Mouse (Mus musculus): ENCODE measurements around the gene Msrb3. TPM values are rescaled to one million over a fixed set of nuclear protein-coding genes. Genes with fewer than 3 reads are reported as not detected.

The Msrb3 gene
- polyA plus RNA-seq, 1 experiment from 2014 or later: 6.4 TPM

- 79% methylated on average over 4 of the region's 4 CpGs for WGBS
- H3K9me3 ChIP-seq (replicated peaks; ENCODE audit: control insufficient read depth, low read length): no peaks in the 10 kb centered on the region
- H3K9ac ChIP-seq (replicated peaks; ENCODE audit: low read length): no peak overlapping the region
- DNase-seq (ENCODE audit: low spot score) (no peak), ATAC-seq (replicated peaks; ENCODE audit: insufficient number of reproducible peaks, low FRiP score, low TSS enrichment, low read depth) (no peak)
- no peak overlapping the region; the same call in 1 of the 2 replicates for H3K27ac ChIP-seq (replicated peaks; ENCODE audit: low read depth, low read length)
- no peaks in the 10 kb centered on the region for H3K27me3 ChIP-seq (ENCODE audit: control insufficient read depth, insufficient read depth, low read length)
- H3K4me1 ChIP-seq (ENCODE audit: control insufficient read depth, insufficient read depth, low read length): no peaks in the 10 kb centered on the region; the same call in 1 of the 2 replicates
- H3K4me2 ChIP-seq (ENCODE audit: low read depth, low read length): no peak overlapping the region
- H3K4me3 ChIP-seq (ENCODE audit: low read depth, low read length): no peak overlapping the region
- H3K36me3 ChIP-seq (replicated peaks; ENCODE audit: control insufficient read depth, insufficient read depth, low read depth, low read length): no peaks in the 10 kb centered on the region
Observed at GRCm38 (mm10) chr10:120810832-120811571, 87.9 kb downstream of the Msrb3 start.

GRCm38 (mm10) chr10:120810053-120810696 lies 88.7 kb downstream of the Msrb3 start:
- no peak overlapping the region for H3K4me3 ChIP-seq (ENCODE audit: low read depth, low read length)
- H3K9me3 ChIP-seq (replicated peaks; ENCODE audit: control insufficient read depth, low read length): no peaks in the 10 kb centered on the region
- H3K4me2 ChIP-seq (ENCODE audit: low read depth, low read length): no peak overlapping the region
- ATAC-seq (replicated peaks; ENCODE audit: insufficient number of reproducible peaks, low FRiP score, low TSS enrichment, low read depth) (no peak), DNase-seq (ENCODE audit: low spot score) (peak; percentile 40)
- H3K27ac ChIP-seq (replicated peaks; ENCODE audit: low read depth, low read length): peak overlapping the region; percentile 13; the same call in 1 of the 2 replicates
- H3K27me3 ChIP-seq (ENCODE audit: control insufficient read depth, insufficient read depth, low read length): no peaks in the 10 kb centered on the region
- WGBS: 36% methylated on average over 14 of the region's 14 CpGs
- no peak overlapping the region for H3K9ac ChIP-seq (replicated peaks; ENCODE audit: low read length)
- no peaks in the 10 kb centered on the region; the same call in 1 of the 2 replicates for H3K4me1 ChIP-seq (ENCODE audit: control insufficient read depth, insufficient read depth, low read length)
- H3K36me3 ChIP-seq (replicated peaks; ENCODE audit: control insufficient read depth, insufficient read depth, low read depth, low read length): no peaks in the 10 kb centered on the region

GRCm38 (mm10) chr10:120808167-120808566 lies 90.7 kb downstream of the Msrb3 start:
- DNase-seq (ENCODE audit: low spot score) (no peak), ATAC-seq (replicated peaks; ENCODE audit: insufficient number of reproducible peaks, low FRiP score, low TSS enrichment, low read depth) (no peak)
- Histone ChIP-seq H3K4me3 (ENCODE audit: low read depth, low read length) (no peak overlapping the region), H3K9ac (replicated peaks; ENCODE audit: low read length) (no peak overlapping the region), H3K27ac (replicated peaks; ENCODE audit: low read depth, low read length) (no peak overlapping the region), H3K36me3 (replicated peaks; ENCODE audit: control insufficient read depth, insufficient read depth, low read depth, low read length) (no peaks in the 10 kb centered on the region), H3K4me2 (ENCODE audit: low read depth, low read length) (no peak overlapping the region), H3K27me3 (ENCODE audit: control insufficient read depth, insufficient read depth, low read length) (no peaks in the 10 kb centered on the region), H3K4me1 (ENCODE audit: control insufficient read depth, insufficient read depth, low read length) (no peaks in the 10 kb centered on the region; the same call in 1 of the 2 replicates), H3K9me3 (replicated peaks; ENCODE audit: control insufficient read depth, low read length) (no peaks in the 10 kb centered on the region)
- 94% methylated on average over 4 of the region's 4 CpGs for whole genome bisulfite sequencing

GRCm38 (mm10) chr10:120801127-120801526 lies 97.8 kb downstream of the Msrb3 start:
- ATAC-seq (replicated peaks; ENCODE audit: insufficient number of reproducible peaks, low FRiP score, low TSS enrichment, low read depth) (no peak), DNase-seq (ENCODE audit: low spot score) (peak; percentile 48)
- H3K4me2 ChIP-seq (ENCODE audit: low read depth, low read length): no peak overlapping the region
- no peak overlapping the region for H3K9ac ChIP-seq (replicated peaks; ENCODE audit: low read length)
- H3K36me3 ChIP-seq (replicated peaks; ENCODE audit: control insufficient read depth, insufficient read depth, low read depth, low read length): no peaks in the 10 kb centered on the region
- no peak overlapping the region for H3K4me3 ChIP-seq (ENCODE audit: low read depth, low read length)
- no peak overlapping the region for H3K27ac ChIP-seq (replicated peaks; ENCODE audit: low read depth, low read length)
- no peaks in the 10 kb centered on the region for H3K9me3 ChIP-seq (replicated peaks; ENCODE audit: control insufficient read depth, low read length)
- 25% methylated on average over 6 of the region's 6 CpGs for WGBS
- no peaks in the 10 kb centered on the region for H3K27me3 ChIP-seq (ENCODE audit: control insufficient read depth, insufficient read depth, low read length)
- H3K4me1 ChIP-seq (ENCODE audit: control insufficient read depth, insufficient read depth, low read length): no peaks in the 10 kb centered on the region

GRCm38 (mm10) chr10:120799479-120799878 lies 99.4 kb downstream of the Msrb3 start:
- H3K9me3 ChIP-seq (replicated peaks; ENCODE audit: control insufficient read depth, low read length): no peaks in the 10 kb centered on the region
- no peak for ATAC-seq (replicated peaks; ENCODE audit: insufficient number of reproducible peaks, low FRiP score, low TSS enrichment, low read depth)
- H3K36me3 ChIP-seq (replicated peaks; ENCODE audit: control insufficient read depth, insufficient read depth, low read depth, low read length): no peaks in the 10 kb centered on the region
- WGBS: 77% methylated on average over 6 of the region's 6 CpGs
- no peak overlapping the region for H3K4me3 ChIP-seq (ENCODE audit: low read depth, low read length)
- H3K27me3 ChIP-seq (ENCODE audit: control insufficient read depth, insufficient read depth, low read length): no peaks in the 10 kb centered on the region
- H3K27ac ChIP-seq (replicated peaks; ENCODE audit: low read depth, low read length): no peak overlapping the region
- no peaks in the 10 kb centered on the region for H3K4me1 ChIP-seq (ENCODE audit: control insufficient read depth, insufficient read depth, low read length)
- H3K4me2 ChIP-seq (ENCODE audit: low read depth, low read length): no peak overlapping the region
- H3K9ac ChIP-seq (replicated peaks; ENCODE audit: low read length): no peak overlapping the region
- DNase-seq (ENCODE audit: low spot score): no peak

GRCm38 (mm10) chr10:120796749-120797148 lies 102.2 kb downstream of the Msrb3 start:
- DNase-seq (ENCODE audit: low spot score) (no peak), ATAC-seq (replicated peaks; ENCODE audit: insufficient number of reproducible peaks, low FRiP score, low TSS enrichment, low read depth) (no peak)
- Histone ChIP-seq H3K4me1 (ENCODE audit: control insufficient read depth, insufficient read depth, low read length) (no peaks in the 10 kb centered on the region), H3K36me3 (replicated peaks; ENCODE audit: control insufficient read depth, insufficient read depth, low read depth, low read length) (no peaks in the 10 kb centered on the region), H3K27me3 (ENCODE audit: control insufficient read depth, insufficient read depth, low read length) (no peaks in the 10 kb centered on the region), H3K9me3 (replicated peaks; ENCODE audit: control insufficient read depth, low read length) (no peaks in the 10 kb centered on the region), H3K4me2 (ENCODE audit: low read depth, low read length) (no peak overlapping the region), H3K4me3 (ENCODE audit: low read depth, low read length) (no peak overlapping the region), H3K9ac (replicated peaks; ENCODE audit: low read length) (no peak overlapping the region), H3K27ac (replicated peaks; ENCODE audit: low read depth, low read length) (no peak overlapping the region)
- WGBS: 89% methylated on average over 4 of the region's 4 CpGs

- 32% methylated on average over 13 of the region's 13 CpGs for WGBS
Observed at GRCm38 (mm10) chr10:120794391-120794817, 104.5 kb downstream of the Msrb3 start.

GRCm38 (mm10) chr10:120792191-120792765 lies 106.6 kb downstream of the Msrb3 start:
- H3K36me3 ChIP-seq (replicated peaks; ENCODE audit: control insufficient read depth, insufficient read depth, low read depth, low read length): no peaks in the 10 kb centered on the region
- WGBS: 73% methylated on average over 11 of the region's 11 CpGs
- ATAC-seq (replicated peaks; ENCODE audit: insufficient number of reproducible peaks, low FRiP score, low TSS enrichment, low read depth) (no peak), DNase-seq (ENCODE audit: low spot score) (no peak)
- H3K9me3 ChIP-seq (replicated peaks; ENCODE audit: control insufficient read depth, low read length): no peaks in the 10 kb centered on the region
- H3K27me3 ChIP-seq (ENCODE audit: control insufficient read depth, insufficient read depth, low read length): no peaks in the 10 kb centered on the region
- H3K4me1 ChIP-seq (ENCODE audit: control insufficient read depth, insufficient read depth, low read length): no peaks in the 10 kb centered on the region
- H3K9ac ChIP-seq (replicated peaks; ENCODE audit: low read length): no peak overlapping the region
- H3K4me3 ChIP-seq (ENCODE audit: low read depth, low read length): no peak overlapping the region
- H3K4me2 ChIP-seq (ENCODE audit: low read depth, low read length): no peak overlapping the region
- no peak overlapping the region for H3K27ac ChIP-seq (replicated peaks; ENCODE audit: low read depth, low read length)

More at GRCm38 (mm10) chr10:120794391-120794817, 104.5 kb downstream of the Msrb3 start:
- no peaks in the 10 kb centered on the region for H3K4me1 ChIP-seq (ENCODE audit: control insufficient read depth, insufficient read depth, low read length)
- H3K4me3 ChIP-seq (ENCODE audit: low read depth, low read length): no peak overlapping the region
- no peak overlapping the region for H3K4me2 ChIP-seq (ENCODE audit: low read depth, low read length)
- H3K27ac ChIP-seq (replicated peaks; ENCODE audit: low read depth, low read length): no peak overlapping the region
- no peak overlapping the region for H3K9ac ChIP-seq (replicated peaks; ENCODE audit: low read length)
- no peaks in the 10 kb centered on the region for H3K36me3 ChIP-seq (replicated peaks; ENCODE audit: control insufficient read depth, insufficient read depth, low read depth, low read length)
- peak; percentile 64 for DNase-seq (ENCODE audit: low spot score)
- no peaks in the 10 kb centered on the region for H3K27me3 ChIP-seq (ENCODE audit: control insufficient read depth, insufficient read depth, low read length)
- no peaks in the 10 kb centered on the region for H3K9me3 ChIP-seq (replicated peaks; ENCODE audit: control insufficient read depth, low read length)
- no peak for ATAC-seq (replicated peaks; ENCODE audit: insufficient number of reproducible peaks, low FRiP score, low TSS enrichment, low read depth)
